Mouse (Mus musculus): Measurements from ENCODE around the gene Efcab2.

GRCm38 (mm10) chr1:178376907-178377306 lies 29.0 kb upstream of the Efcab2 start:
- TF ChIP-seq POLR2A (IDR thresholded peaks at IDR 0.05; ENCODE audit: borderline replicate concordance, low read depth, low read length) (no peak), CTCF (IDR thresholded peaks at IDR 0.05; ENCODE audit: low read depth, low read length) (no peak)

Data from bone marrow macrophage, adult 2 months (primary cell).